Mouse (Mus musculus): ENCODE data around the gene Mbnl2.

Mbnl2 gene

DNA sequence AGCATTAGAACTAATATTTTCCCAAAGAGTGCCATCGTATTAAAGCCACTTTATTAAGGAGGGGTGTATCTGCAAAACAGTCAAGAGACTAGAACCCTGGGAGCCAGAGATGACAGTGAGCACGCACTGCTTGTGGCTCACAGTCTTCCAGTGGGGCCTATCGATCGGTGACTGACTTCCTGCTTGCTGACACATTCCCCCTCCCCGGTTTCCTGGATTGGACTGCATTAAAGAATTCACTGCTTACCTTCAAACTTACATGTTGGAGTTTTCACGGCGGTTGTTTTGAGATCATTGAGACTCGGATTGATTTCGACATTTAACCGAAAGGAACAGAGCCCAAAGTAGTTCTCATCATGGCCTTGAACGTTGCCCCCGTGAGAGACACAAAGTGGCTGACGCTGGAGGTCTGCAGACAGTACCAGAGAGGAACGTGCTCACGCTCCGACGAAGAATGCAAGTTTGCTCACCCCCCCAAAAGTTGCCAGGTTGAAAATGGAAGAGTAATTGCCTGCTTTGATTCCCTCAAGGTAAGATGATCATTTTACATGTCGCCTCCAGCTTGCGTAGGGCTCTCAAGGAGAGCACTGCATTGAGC lies 49.5 kb downstream of the Mbnl2 start:
- no peak for DNase-seq (ENCODE audit: extremely low spot score)

DNA sequence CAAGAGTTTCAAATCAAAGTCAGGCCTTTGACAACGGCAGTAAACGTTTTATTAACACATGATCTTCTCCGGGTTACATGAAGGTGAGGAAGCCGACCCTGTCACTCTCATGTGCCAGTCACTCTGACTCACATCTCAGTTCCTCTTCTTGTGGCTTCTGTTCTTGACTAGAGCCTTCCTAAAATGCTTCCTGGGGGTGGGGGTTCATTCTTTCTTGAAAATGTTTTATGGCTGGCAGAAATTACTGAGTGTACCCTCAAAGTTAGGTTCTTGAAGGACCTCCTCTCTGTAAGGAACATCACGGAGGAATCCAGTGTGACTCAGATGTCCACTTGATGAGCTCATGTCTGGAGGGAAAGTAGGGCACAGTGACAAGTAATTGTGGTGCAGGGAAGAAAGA lies 50.2 kb downstream of the Mbnl2 start:
- no peak for DNase-seq (ENCODE audit: extremely low spot score)

DNA sequence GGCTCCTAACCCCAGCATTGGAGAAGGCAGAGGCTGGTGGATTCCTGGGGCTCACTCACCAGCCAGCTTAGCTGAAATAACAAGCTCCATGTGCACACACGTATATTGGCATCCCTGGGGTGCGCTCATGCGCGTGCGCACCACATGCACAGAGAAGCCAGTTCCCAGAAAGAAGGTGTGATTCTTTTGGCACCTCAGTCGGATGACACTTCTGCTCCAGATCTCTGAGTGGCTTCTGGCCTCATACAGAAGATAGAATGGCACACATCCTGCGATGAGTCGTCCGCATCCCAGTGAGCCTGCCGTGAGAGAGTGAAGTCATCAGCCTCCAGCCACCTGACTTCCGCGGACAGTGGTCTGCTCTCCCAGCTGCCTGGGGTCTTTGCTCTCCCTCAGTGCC lies 55.0 kb downstream of the Mbnl2 start:
- DNase-seq (ENCODE audit: extremely low spot score), result no peak

DNA sequence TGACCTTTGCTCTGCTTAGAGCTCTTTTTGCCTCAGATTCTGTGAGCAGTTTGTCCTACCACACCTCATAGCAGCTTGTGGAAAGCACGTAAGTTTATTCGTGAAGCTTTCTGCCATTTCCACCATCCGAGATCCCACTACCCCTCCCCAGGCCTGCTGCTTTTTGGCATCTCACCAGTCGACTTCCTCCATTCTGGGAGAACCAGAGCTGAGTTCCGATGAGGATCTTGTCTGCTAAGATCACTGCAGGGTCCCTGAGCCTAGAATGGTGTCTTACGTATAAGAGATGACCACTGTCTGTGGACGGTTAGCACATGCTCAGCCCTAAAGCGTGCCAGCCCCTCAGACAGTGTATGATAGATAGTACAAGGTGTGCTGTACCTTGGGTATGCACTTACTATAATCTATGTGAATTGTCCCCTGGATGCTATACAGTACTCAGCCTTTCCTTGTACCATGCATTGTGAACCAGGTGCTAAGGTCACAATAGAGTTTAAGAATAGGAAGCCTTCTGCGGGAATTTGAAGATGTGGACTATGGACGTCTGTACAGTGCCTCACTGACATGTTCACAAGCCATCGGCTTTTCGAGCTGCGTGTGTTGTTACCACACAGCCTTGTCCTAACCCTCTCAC lies 55.5 kb downstream of the Mbnl2 start:
- DNase-seq (ENCODE audit: extremely low spot score), result no peak

DNA sequence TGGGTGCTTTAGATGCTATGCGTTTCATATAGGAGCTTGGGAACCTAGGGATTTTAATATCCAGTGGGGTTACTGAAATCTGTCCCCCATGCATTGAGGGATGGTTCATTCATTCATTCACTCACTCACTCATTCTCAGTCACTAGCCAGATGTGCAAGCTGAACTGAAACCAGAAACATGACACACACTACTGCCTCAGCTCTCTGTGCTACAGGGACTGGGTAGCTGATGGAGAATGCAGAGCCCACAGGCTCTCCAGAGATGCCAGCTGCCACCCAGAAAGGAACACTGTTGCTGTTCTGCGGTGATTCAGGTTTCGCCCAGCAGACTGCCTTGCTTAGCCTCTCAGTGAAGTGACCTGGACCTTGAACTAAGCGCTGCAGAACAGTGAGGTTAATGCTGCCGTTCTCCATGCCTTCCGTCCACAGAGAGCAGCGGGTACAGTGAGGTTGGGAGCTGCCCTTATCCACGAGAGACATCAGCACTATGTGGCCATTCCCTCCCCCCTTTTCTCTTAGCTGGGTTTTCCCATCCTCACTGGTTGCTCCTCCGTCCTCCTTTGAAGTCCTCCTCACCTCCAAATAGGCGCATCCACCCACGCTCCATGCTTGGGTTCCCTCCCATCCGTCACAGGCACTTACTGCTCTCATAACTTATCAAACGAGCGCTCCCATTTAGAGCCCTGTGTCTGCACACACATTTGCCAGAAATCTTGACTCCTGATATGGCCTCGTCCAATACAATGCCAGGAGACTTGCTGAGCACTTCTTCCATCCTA lies 58.2 kb downstream of the Mbnl2 start:
- no peak for DNase-seq (ENCODE audit: extremely low spot score)

DNA sequence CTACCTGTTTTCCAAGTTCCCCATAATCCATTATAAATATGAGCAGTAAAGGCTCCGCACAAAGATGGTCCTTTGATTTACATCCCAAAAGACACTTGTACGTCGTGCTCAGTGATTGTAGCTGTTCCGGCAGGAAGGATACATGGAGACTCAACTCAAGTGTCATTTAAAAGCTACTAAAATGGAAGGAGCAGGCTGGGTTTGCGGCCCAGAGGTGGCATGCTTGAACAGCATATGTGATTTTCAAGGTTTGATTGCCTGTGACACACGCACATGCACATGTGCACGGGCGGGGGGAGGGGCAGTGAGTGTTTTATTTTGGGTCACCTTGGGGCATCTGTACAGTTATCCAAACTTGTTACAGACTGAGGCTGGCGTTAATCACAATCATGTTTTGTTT lies 59.9 kb downstream of the Mbnl2 start:
- no peak for DNase-seq (ENCODE audit: extremely low spot score)

DNA sequence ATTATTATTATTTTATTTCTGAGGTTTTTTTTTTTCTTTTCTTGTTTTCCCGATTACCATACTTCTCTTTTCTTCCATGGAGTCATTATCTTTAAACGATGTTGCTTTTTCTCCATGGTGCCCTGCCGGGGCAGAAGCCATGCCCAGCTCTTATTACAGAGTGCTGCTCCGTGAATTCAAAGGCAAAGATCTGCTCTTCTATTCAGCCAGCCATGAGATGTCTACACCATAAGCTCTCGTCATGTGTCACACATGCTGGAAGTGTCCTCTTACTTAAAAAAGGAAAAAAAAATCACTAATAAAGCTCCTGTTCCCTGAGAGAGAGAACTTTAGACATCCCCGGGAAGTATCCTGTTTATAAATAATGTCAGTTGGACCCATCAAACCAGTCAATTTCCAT lies 60.4 kb downstream of the Mbnl2 start:
- DNase-seq (ENCODE audit: extremely low spot score), result no peak

DNA sequence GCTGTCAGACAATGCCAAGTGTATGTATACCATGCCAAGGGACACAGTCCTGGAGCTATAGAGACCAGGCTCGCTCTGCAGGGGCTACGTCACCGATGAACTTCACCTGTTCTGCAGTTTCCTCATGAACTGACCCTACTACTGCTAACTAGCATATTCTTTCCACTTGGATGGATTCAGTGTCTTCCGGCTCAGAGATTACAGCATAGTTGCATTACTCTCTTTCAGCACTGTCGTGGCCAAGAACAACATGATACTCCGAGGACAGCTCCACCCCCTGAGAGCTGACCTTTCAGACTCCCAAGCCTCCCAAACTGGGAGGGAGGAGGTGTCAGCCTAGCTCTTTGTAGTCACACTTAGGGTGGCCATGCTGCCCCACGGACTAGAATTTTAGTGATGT lies 60.9 kb downstream of the Mbnl2 start:
- DNase-seq (ENCODE audit: extremely low spot score), result no peak

DNA sequence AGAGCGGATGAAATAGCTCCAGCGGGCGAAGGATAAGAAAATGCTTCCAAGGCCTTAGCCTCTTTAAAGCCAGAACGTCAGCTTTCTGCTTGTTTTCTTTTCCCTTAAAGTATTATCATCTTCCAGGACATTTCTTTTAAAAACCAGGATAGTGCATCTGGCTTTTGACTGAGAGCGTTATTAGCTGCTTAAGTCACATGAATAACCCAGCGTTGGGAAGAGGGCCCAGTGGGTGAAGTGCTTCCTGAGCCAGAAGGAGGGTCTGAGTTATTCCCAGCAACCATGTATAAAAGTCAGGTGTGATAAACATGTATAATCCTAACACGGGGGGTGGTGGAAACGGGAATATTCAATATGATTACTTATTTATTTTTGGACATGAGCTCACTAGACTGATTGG lies 61.4 kb downstream of the Mbnl2 start:
- no peak for DNase-seq (ENCODE audit: extremely low spot score)

DNA sequence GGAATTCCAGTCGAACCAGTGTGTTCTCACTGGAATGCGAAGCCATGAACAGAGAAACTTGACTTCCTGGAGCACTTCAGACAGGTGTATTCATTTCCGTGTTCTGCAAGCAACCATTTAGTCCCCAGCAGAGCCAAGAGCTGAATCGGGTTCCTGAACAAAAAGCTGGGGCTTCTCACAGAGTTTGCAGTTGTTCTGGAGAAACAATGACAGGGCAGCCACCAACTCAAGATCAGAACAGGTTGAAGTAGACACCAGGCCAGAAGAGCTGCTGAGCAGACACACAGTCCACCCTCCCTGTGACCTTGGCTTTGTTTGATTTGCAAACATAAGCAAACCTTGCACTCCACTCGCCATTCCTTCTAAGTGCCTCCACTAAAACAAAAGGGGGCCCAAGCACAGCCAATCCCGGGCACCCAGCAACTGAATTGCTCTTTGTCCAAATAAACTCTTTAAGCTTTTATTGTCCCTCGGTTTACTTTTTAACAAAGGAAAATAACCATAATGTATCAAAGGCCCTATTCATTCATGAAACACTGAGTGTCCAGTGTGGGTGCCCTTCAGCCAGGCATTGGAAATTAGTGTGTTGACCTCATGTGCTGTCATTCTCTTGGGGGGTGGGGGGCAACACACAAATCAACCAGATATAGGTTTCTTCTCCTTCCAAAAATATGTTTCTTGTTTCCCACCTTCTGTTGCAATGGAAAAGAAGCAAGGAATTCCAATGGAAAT lies 62.4 kb downstream of the Mbnl2 start:
- DNase-seq (ENCODE audit: extremely low spot score), result no peak

DNA sequence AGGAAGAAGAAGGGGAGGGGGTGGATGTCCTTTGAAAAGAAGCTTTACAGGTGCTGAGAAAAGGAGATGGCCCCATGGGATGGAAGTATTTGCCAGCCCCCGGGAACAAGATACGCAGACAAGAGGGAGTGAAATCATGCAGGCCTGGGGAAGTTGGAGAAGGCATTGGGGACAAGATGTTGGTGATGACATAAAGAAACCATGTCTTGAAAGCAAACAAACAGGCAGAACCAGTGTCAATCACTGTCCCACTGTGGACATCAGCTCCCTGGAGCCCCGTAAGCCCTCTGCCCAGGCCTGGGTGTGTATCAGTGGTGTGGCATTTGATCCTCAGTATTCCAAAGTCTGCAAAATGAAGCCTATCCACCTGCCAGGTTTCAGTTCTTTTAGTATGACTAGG lies 63.2 kb downstream of the Mbnl2 start:
- DNase-seq (ENCODE audit: extremely low spot score), result no peak

DNA sequence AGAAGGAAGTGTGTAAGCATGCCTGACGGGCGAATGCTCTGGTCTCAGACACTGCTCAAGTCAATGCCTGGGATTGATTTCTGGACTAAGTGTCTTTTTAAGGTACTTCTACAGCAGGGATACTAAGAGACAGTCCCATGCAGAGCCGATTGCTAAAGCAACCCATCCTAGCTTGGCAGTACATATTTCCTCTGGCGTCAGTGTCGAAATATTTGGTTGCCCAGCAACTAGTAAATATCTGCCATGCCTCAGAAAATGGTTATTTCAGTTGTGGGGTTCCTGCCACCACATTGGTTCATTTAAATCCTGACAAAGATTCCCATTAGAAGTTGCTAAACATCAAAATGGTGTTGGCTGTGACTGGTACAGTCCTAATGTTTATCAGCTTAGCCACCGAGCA lies 66.4 kb downstream of the Mbnl2 start:
- no peak for DNase-seq (ENCODE audit: extremely low spot score)

DNA sequence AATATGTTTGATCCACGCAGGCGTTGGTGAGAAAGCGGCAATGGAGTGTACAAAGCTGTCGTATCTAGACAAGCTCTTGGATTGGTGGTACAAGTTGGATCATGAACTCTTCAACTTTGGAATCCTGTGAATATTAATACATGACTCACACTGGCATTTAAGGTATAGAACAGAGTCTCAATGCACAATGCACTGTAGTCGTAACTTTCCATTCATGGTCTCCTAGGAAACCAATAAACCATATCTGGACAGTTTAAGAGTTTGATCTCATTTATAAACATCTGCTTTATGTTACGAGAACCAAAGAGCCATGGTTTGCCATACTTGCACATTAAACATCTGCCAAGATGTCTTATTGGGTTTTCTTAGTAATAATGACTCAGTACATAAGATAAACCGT lies 66.9 kb downstream of the Mbnl2 start:
- no peak for DNase-seq (ENCODE audit: extremely low spot score)

DNA sequence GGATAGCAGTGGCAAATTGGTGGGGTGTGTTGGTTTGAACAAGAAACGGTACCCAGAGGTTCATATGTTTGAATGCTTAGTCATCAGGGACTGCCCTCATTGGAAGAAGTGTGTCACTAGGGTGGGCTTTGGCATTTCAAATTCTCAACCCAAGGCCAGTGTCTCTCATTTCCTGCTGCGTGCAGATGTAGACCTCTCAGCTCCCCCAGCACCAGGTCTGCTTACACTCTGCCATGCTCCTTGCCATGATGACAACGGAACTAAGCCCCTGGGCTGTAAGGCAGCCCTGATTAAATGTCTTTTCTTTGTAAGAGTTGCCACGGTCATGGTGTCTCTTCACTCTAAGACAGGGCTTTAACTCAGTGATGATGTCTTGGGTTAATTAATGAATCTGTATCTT lies 69.2 kb downstream of the Mbnl2 start:
- DNase-seq (ENCODE audit: extremely low spot score), result no peak

DNA sequence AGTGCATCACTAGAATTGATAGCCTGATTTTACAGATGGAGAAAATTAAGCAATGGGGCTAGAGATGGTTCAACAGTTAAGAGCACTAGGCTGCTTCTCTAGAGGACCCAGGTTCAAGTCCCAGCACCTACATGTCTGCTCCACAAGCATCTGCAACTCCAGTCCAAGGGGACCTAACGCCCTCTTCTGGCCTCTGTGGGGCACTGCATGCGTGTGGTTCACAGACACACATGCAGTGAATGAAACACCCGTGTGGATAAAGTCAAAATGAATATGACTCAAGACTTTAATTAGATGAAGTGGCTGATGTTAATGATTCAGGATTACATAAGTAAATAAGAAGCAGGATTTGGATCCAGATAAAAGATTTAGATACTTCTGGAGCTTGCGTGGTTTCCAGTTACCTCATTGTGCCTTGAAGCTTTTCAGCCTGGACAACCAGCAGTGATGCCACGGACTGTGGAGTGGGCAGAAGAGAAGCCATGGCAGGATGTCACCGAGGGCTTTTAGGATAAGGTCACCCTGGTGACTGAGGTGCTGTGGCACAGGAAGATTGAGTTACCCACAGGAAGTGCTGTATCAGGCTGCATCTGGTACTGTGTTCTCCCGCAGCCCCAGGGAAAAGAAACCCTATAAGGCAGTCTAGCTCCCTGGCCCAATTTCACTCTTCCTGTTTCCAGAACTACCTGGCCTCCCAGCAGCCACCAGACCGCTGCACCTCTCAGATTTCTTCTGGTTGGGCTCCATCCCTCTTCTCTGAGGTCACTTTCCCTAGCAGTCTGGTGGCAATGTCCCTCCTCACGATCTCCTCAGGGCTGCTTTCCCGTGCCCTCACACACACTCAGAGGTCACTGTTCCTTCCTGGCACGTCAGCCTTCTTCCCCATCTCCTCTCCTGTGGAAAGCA lies 72.2 kb downstream of the Mbnl2 start:
- DNase-seq (ENCODE audit: extremely low spot score), result no peak

DNA sequence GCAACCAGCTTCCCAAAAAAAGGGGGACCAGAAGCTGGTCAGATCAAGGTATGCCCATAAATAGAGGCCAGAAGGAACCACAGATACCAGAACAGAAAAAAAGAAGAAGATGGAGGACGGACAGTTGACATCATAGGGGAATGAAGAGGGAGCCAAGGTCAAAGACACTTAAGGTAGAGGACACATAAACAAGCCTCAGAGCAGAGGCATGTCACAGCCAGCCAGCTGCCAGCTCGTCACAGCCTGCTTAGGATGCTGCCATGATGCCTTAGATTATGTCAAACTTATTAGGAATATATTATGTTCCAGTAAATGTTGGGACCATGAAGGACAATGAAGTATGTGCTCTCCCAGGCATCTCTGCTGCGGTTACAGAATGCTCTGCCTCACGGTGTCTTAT lies 73.9 kb downstream of the Mbnl2 start:
- no peak for DNase-seq (ENCODE audit: extremely low spot score)

DNA sequence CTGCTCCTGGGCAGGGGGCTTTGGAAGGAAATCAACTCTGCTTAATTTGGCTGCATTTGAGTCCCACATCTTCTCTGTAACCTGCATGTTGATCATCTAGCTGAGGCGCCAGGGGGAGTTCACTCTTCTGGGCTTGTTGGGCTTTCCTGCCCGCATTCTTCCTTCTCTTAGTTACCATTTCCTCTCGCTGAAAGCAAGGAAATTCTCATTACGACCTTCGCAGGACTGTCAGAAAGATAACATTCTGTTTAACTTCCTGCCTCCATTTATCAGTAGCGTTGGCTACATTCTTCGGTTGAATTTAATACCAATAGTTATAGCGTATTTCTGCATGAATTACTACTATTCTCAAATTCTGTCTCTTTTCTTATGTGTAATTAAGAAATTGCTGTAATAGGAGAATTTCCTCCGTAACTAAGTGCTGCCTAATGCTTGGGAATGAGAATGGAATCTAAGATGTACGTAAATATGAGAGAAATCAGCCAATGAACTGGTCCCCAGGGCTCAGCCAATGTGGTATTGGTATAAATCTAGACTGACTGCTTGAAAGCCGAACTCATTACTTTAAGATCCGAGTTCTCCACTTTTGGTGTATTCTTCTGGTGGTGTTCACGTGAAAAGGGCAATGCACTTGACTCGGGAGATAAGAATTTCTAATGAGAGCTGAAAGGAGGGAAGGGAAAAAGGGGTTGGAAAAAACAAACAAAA lies 76.8 kb downstream of the Mbnl2 start:
- DNase-seq (ENCODE audit: extremely low spot score), result no peak

DNA sequence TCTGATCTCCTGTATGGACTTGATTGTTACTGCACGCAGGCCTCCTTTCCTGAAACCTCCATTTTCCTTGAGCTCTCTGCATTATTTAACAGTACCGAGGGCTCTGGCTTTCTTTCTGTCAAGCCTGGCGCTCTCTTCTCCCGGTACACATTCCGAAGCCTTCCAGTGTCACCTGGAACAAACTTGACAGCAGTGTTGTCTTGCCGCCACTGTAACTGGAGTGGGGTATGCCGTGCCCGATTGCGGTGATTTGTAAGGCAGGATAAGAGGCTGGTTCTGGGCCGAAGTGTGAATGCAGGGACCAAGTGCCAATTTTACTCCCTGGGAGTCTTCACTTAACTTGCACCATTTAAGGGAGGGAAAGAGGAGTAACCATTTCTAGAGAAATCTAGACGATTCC lies 77.7 kb downstream of the Mbnl2 start:
- DNase-seq (ENCODE audit: extremely low spot score), result no peak

DNA sequence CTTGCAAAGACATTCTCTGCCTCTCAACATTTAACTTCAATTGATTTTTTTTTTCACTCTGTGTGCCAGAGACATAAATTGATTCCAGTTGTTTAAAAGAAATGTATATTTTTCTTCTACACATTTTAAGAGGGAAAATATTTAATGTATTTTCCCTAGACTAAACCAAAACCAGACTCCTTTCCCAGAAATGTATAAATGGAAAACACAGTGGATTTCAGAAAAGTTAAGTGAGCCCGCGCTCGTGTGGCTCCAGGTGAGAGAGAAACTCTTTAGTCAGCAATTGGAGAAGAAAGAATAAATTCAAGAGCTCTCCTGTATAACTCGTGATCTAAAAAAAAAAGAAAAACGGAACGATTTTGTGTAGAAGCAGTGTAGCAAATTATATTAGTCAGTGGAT lies 79.1 kb downstream of the Mbnl2 start:
- no peak for DNase-seq (ENCODE audit: extremely low spot score)

DNA sequence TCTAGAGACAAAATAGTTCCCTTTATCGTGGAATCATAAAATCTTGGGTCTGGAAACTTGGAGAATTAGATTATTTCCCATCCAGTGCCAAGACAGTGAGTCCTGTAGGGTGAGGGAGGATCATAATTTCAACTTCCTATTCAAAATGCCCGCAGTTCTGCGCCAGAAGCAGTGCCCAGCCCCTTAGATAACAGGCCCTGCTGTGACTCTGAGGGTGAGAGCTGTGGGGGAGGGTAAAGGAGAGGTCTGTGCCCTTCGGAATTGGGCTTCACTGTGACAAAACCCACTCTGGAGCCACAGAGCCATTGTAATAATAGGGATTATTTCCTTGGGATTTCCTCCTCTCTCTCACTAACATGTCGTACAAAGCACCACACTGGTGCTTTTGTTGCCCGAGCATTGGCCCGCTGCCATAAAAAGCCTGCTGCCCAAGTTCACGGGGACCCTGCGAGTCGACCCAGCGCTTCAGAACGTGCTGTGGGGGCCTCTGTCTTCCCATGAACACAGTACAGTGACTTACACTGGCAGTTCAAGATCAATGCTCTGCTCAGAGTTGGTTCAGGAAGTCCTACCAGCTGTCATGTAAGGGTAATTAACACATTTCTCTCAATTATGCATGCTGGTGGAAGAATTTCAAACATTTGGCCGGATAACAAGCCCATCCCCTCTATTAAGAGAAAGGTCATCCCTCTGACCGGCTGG lies 79.7 kb downstream of the Mbnl2 start:
- peak; percentile 48 for DNase-seq (ENCODE audit: extremely low spot score)
